Mouse (Mus musculus): ENCODE data around the gene Il11.

GRCm38 (mm10) chr7:4802247-4802646 lies 19.6 kb upstream of the Il11 start:
- TF ChIP-seq POLR2A (IDR thresholded peaks at IDR 0.05; ENCODE audit: insufficient read depth, low read depth, low read length): no peak
- no peak for TF ChIP-seq CTCF (IDR thresholded peaks at IDR 0.05; ENCODE audit: insufficient read depth, low read depth, low read length)
